Mouse (Mus musculus) ovary, postnatal 36 days (tissue): ENCODE measurements around the gene Fxyd4.

Source experiments
- DNase-seq: peaks from one replicate; pipeline ENCODE4 v3.0.0; 2022; ENCODE audit warnings: low spot score, mixed read lengths

The Fxyd4 gene

GRCm38 (mm10) chr6:117937222-117937932 is at the start of gene Fxyd4:
TSS of gene Fxyd4 (minus strand) at chr6:117937692.
- no peak for DNase-seq

GRCm38 (mm10) chr6:117987173-117987572 is 49.7 kb upstream of the Fxyd4 start:
- no peak for DNase-seq

GRCm38 (mm10) chr6:117966729-117967128 is 29.2 kb upstream of the Fxyd4 start:
- no peak for DNase-seq

- DNase-seq, result no peak
Measured at GRCm38 (mm10) chr6:117963201-117963600, 25.7 kb upstream of the Fxyd4 start.

GRCm38 (mm10) chr6:117956851-117957501 is 19.5 kb upstream of the Fxyd4 start:
- peak; percentile 24 for DNase-seq

- DNase-seq, result no peak
Measured at GRCm38 (mm10) chr6:117956161-117956560, 18.7 kb upstream of the Fxyd4 start.

GRCm38 (mm10) chr6:117952330-117952729 is 14.8 kb upstream of the Fxyd4 start:
- no peak for DNase-seq

- no peak for DNase-seq
Measured at GRCm38 (mm10) chr6:117943899-117944298, 6.4 kb upstream of the Fxyd4 start.

GRCm38 (mm10) chr6:117942769-117943168 is 5.3 kb upstream of the Fxyd4 start:
- no peak for DNase-seq

- DNase-seq, result no peak
Measured at GRCm38 (mm10) chr6:117938951-117939350, 1.5 kb upstream of the Fxyd4 start.

- no peak for DNase-seq
Measured at GRCm38 (mm10) chr6:117935681-117936612, 1.5 kb downstream of the Fxyd4 start.

- DNase-seq, result no peak
Measured at GRCm38 (mm10) chr6:117934301-117934700, 3.2 kb downstream of the Fxyd4 start.

GRCm38 (mm10) chr6:117932325-117933051 is 5.0 kb downstream of the Fxyd4 start:
- no peak for DNase-seq

GRCm38 (mm10) chr6:117929945-117930655 is 7.4 kb downstream of the Fxyd4 start:
- DNase-seq, result no peak

- DNase-seq, result no peak
Measured at GRCm38 (mm10) chr6:117928746-117929145, 8.7 kb downstream of the Fxyd4 start.

GRCm38 (mm10) chr6:117927955-117928354 is 9.5 kb downstream of the Fxyd4 start:
- DNase-seq, result no peak

GRCm38 (mm10) chr6:117926871-117927491 is 10.5 kb downstream of the Fxyd4 start:
- no peak for DNase-seq

- no peak for DNase-seq
Measured at GRCm38 (mm10) chr6:117922041-117922440, 15.5 kb downstream of the Fxyd4 start.

GRCm38 (mm10) chr6:117920659-117921640 is 16.5 kb downstream of the Fxyd4 start:
- DNase-seq, result no peak
